Mouse (Mus musculus): ENCODE data around the gene Fuk.

Fuk gene

GRCm38 (mm10) chr8:110895812-110896211, 6.5 kb downstream of the Fuk start:
- TF ChIP-seq GATA4 (IDR thresholded peaks at IDR 0.05; ENCODE audit: insufficient replicate concordance, low read length) = no peak

GRCm38 (mm10) chr8:110895254-110895653, 7.0 kb downstream of the Fuk start:
- no peak for TF ChIP-seq GATA4 (IDR thresholded peaks at IDR 0.05; ENCODE audit: insufficient replicate concordance, low read length)

DNA sequence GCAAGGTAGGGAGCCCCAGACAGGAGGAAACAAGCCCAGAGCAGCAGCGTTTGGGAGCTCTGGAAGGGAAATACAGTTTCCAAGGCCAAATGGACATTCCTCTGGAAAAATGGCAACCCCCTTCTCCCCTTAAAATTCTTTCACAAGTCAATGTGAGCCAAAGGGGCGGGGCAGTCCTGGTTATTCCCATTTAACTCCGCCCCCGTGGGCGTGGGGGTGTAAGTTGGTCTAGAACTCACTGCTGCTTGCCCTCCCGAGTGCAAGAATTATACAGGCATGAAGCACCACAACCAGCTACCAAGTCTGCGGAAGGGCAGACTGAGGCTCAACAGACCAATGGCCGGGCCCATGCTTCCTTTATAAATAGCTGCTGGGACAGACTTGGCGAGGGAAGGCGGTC, 7.4 kb downstream of the Fuk start:
- TF ChIP-seq GATA4 (IDR thresholded peaks at IDR 0.05; ENCODE audit: insufficient replicate concordance, low read length) = no peak

- no peak for TF ChIP-seq GATA4 (IDR thresholded peaks at IDR 0.05; ENCODE audit: insufficient replicate concordance, low read length)
Measured at GRCm38 (mm10) chr8:110892913-110893312, 9.4 kb downstream of the Fuk start.

DNA sequence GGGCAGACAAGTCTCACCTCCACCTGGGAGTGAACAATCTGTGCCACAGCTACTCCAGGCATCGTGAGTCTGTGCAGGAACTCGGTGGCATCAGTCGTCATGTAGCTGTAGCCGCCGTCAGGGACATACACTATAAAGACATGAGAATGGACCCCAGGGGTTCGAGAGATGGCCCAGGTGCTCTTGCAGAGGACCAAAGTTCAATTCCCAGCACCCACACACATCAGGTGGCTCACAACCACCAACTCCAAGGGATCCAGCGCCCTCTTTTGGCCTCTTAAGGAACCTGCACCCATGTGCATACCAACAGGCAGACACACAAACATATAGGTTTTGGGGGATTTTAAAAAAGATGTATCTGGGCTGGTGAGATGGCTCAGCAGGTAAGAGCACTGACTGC, 10.2 kb downstream of the Fuk start:
- no peak for TF ChIP-seq GATA4 (IDR thresholded peaks at IDR 0.05; ENCODE audit: insufficient replicate concordance, low read length)

GRCm38 (mm10) chr8:110889904-110890470, 12.3 kb downstream of the Fuk start:
- no peak for TF ChIP-seq GATA4 (IDR thresholded peaks at IDR 0.05; ENCODE audit: insufficient replicate concordance, low read length)

GRCm38 (mm10) chr8:110888860-110889259, 13.4 kb downstream of the Fuk start:
- no peak for TF ChIP-seq GATA4 (IDR thresholded peaks at IDR 0.05; ENCODE audit: insufficient replicate concordance, low read length)

DNA sequence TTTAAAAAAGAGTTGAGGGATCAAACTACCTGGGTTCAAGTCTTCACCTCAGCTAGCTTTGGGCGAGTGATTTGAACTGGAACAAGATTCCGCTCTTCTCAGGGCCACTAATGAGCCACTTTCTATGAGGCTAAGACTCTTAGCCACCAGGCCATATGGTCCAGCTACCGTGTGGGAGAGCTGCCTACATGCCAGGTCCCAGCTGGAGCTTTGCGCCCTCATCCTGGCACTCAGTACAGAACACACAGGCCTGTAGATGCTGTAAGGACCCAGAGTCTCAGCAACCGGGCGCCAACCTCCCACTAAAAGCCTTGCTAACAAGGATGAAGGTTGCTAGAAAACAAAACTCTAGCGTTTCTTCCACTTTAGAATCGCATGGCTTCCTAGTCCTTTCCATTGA, 13.8 kb downstream of the Fuk start:
- no peak for TF ChIP-seq GATA4 (IDR thresholded peaks at IDR 0.05; ENCODE audit: insufficient replicate concordance, low read length)

- no peak for TF ChIP-seq GATA4 (IDR thresholded peaks at IDR 0.05; ENCODE audit: insufficient replicate concordance, low read length)
Measured at GRCm38 (mm10) chr8:110887551-110887950, 14.7 kb downstream of the Fuk start.

- no peak for TF ChIP-seq GATA4 (IDR thresholded peaks at IDR 0.05; ENCODE audit: insufficient replicate concordance, low read length)
Measured at GRCm38 (mm10) chr8:110886634-110887033, 15.7 kb downstream of the Fuk start.

- TF ChIP-seq GATA4 (IDR thresholded peaks at IDR 0.05; ENCODE audit: insufficient replicate concordance, low read length) = no peak
Measured at GRCm38 (mm10) chr8:110883824-110884223, 18.5 kb downstream of the Fuk start.

DNA sequence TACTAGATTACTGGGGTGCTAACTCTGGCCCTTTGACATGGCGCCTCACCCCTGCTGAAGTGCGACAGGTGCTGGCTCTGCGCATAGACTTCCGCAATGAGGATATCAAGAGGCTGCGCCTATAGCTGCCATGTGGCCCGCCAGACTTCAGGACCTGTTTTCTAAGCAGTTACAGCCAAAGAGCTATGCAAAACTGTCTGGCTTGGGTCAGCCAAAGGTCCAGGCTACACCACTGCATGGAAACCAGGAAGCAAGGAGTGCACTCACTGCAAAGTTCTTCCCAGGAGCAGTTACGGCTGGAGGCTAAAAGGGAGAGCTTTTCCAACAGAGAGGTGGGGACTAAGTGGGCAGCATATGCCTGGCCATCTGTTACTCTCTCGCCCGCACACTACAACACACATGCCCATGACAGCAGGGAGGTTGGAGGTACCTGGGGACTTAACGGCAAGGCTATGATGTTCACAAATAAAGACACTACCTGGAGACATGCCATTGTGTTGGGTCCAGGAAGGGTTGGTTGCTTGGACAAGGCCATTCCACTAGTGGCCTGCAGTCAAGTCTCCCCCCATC, 20.5 kb downstream of the Fuk start:
- no peak for TF ChIP-seq GATA4 (IDR thresholded peaks at IDR 0.05; ENCODE audit: insufficient replicate concordance, low read length)

DNA sequence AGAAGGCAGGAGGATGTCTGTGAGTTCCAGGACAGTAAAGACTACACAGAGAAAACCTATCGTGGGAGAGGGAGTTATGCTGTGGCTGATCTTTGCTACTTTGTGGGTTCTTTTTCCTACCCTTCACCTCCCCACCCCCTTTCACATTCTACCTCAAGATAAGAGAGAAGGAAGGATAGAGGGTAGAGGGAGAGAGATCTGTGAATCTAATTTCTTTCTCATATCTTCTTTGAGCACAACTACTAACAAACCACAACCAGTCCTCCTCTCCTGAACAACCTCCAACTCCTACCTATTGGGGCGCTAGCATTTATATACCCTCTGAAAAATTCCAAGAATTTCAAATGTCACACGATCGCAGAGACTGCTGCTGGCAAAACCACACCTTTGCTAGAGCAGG, 24.4 kb downstream of the Fuk start:
- TF ChIP-seq GATA4 (IDR thresholded peaks at IDR 0.05; ENCODE audit: insufficient replicate concordance, low read length) = no peak

DNA sequence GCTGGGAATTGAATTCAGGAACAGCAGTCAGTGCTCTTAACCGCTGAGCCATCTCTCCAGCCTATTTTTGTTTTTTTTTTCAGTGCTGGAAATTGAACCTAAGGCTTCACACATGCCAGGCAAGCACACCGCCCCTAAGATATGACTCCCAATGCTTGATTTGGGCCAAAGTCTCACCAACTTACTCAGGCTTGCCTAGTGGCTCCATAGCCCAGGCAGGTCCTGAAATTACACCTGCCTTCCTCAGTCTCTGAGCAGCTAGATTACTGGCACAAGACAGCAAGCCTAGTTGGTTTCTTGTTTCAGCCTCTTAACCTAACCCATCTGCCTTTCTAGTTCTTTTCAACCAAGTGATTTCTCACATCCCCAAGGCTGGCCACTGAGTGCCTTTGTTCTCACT, 31.8 kb downstream of the Fuk start:
- TF ChIP-seq GATA4 (IDR thresholded peaks at IDR 0.05; ENCODE audit: insufficient replicate concordance, low read length) = no peak

GRCm38 (mm10) chr8:110859651-110860501, 42.4 kb downstream of the Fuk start:
- no peak for TF ChIP-seq GATA4 (IDR thresholded peaks at IDR 0.05; ENCODE audit: insufficient replicate concordance, low read length)

GRCm38 (mm10) chr8:110856760-110857461, 45.4 kb downstream of the Fuk start:
- no peak for TF ChIP-seq GATA4 (IDR thresholded peaks at IDR 0.05; ENCODE audit: insufficient replicate concordance, low read length)

All from liver, adult (tissue).